Mouse (Mus musculus) neural tube, embryonic 11.5 days (tissue): ENCODE results near the gene Trim7. TPM values are rescaled to one million over a fixed set of nuclear protein-coding genes. Genes with fewer than 3 reads are reported as not detected.
"Not testable (repeated sequence)": the region's sequence is repeated elsewhere in the genome, so short reads cannot be mapped to it uniquely, and the experiment has no call there.

ENCODE experiments used
- ATAC-seq: fragments of 200-750 bp; cut with Nextera tagmentation; 2 replicates; pipeline ENCODE4 v1.8.0; 2017; ENCODE audit warnings: moderate number of reproducible peaks, mild to moderate bottlenecking, moderate TSS enrichment, moderate library complexity; ENCODE audit not compliant: insufficient read depth, low FRiP score, low TSS enrichment
- DNase-seq: peaks from one replicate; pipeline ENCODE4 v3.0.0-alpha.2; 2015; ENCODE audit warnings: low spot score
- H3K27ac ChIP-seq: fragments of 300-500 bp; sonication (generic); 2 replicates; pipeline ENCODE4 v1.5.1; 2014; ENCODE audit warnings: low read depth, mild to moderate bottlenecking, low read length
- H3K27me3 ChIP-seq: fragments of 300-500 bp; sonication (generic); 2 replicates; pipeline ENCODE4 v1.6.1; 2014; ENCODE audit warnings: mild to moderate bottlenecking, low read length, mixed read lengths; ENCODE audit not compliant: control insufficient read depth, insufficient read depth
- H3K36me3 ChIP-seq: fragments of 300-500 bp; sonication (generic); 2 replicates; pipeline ENCODE4 v1.6.1; 2014; ENCODE audit warnings: mild to moderate bottlenecking, low read length, moderate library complexity, mixed read lengths; ENCODE audit not compliant: control insufficient read depth, insufficient read depth
- H3K4me1 ChIP-seq: fragments of 300-500 bp; sonication (generic); 2 replicates; pipeline ENCODE4 v1.6.1; 2014; ENCODE audit warnings: low read length, mixed read lengths; ENCODE audit not compliant: control insufficient read depth, insufficient read depth
- H3K4me2 ChIP-seq: fragments of 300-500 bp; sonication (generic); 2 replicates; pipeline ENCODE4 v1.6.1; 2014; ENCODE audit warnings: low read depth, mild to moderate bottlenecking, moderate library complexity
- H3K4me3 ChIP-seq: fragments of 300-500 bp; sonication (generic); 2 replicates; pipeline ENCODE4 v1.5.1; 2014; ENCODE audit warnings: low read depth, low read length
- H3K9ac ChIP-seq: fragments of 300-500 bp; sonication (generic); 2 replicates; pipeline ENCODE4 v1.6.1; 2014; ENCODE audit warnings: mild to moderate bottlenecking, low read length
- H3K9me3 ChIP-seq: fragments of 300-500 bp; sonication (generic); 2 replicates; pipeline ENCODE4 v1.6.1; 2016; ENCODE audit warnings: low read length; ENCODE audit not compliant: control insufficient read depth
- WGBS: fragments of 180-500 bp; shearing (Covaris S2); extraction: QIAGEN DNeasy Blood & Tissue Kit; methylation state at CpG from one replicate; pipeline ENCODE4 v1.1.7; 2014; 5-methylcytosine and 5-hydroxymethylcytosine counted together
- polyA plus RNA-seq: library from polyadenylated mRNA; unstranded; fragments of >200 nt; fragmentation: Nextera tagmentation; extraction: Ambion mirVana; gene quantifications from 2 replicates; pipeline ENCODE4 v1.2.1, GENCODE M21; 2014

Gene Trim7
- polyA plus RNA-seq, 1 experiment from 2014 or later: 0.97 TPM

GRCm38 (mm10) chr11:48817794-48818193 lies 8.1 kb upstream of the Trim7 start:
- Histone ChIP-seq H3K9ac (peak overlapping the region; percentile 74), H3K36me3 (no peaks in the 10 kb centered on the region), H3K4me2 (peak overlapping the region; percentile 79), H3K9me3 (no peaks in the 10 kb centered on the region), H3K27me3 (no peaks in the 10 kb centered on the region), H3K27ac (peak overlapping the region; percentile 83; the same call in 1 of the 2 replicates), H3K4me1 (peaks cover 7% of the 10 kb centered on the region; the same call in 1 of the 2 replicates), H3K4me3 (peak overlapping the region; percentile 66)
- peak; percentile 5; the same call in 1 of the 2 replicates for ATAC-seq
- DNase-seq: no peak
- 9% methylated on average over 9 of the region's 9 CpGs for WGBS

- WGBS: under 1% methylated on average over 16 of the region's 16 CpGs
- H3K4me3 ChIP-seq: peak overlapping the region; percentile 66
- no peaks in the 10 kb centered on the region for H3K36me3 ChIP-seq
- no peaks in the 10 kb centered on the region for H3K9me3 ChIP-seq
- peaks cover 7% of the 10 kb centered on the region; the same call in 1 of the 2 replicates for H3K4me1 ChIP-seq
- no peak overlapping the region; the same call in 1 of the 2 replicates for H3K9ac ChIP-seq
- DNase-seq (peak; percentile 89), ATAC-seq (peak; percentile 7; the same call in 1 of the 2 replicates)
- peak overlapping the region; percentile 79 for H3K4me2 ChIP-seq
- H3K27ac ChIP-seq: no peak overlapping the region
- no peaks in the 10 kb centered on the region for H3K27me3 ChIP-seq
These were observed 7.6 kb upstream of the Trim7 start for GRCm38 (mm10) chr11:48818346-48818745.

GRCm38 (mm10) chr11:48819614-48820307 lies 6.2 kb upstream of the Trim7 start:
- ATAC-seq (no peak), DNase-seq (no peak)
- no peak overlapping the region for H3K9ac ChIP-seq
- H3K4me2 ChIP-seq: no peak overlapping the region
- H3K27me3 ChIP-seq: peaks cover 6% of the 10 kb centered on the region
- no peaks in the 10 kb centered on the region for H3K36me3 ChIP-seq
- no peak overlapping the region for H3K4me3 ChIP-seq
- H3K9me3 ChIP-seq: no peaks in the 10 kb centered on the region
- no peak overlapping the region for H3K27ac ChIP-seq
- WGBS: 78% methylated on average over 7 of the region's 7 CpGs
- peaks cover 6% of the 10 kb centered on the region; the same call in 1 of the 2 replicates for H3K4me1 ChIP-seq

GRCm38 (mm10) chr11:48820308-48820674 lies 5.6 kb upstream of the Trim7 start:
- Histone ChIP-seq H3K27me3 (peaks cover 7% of the 10 kb centered on the region), H3K9me3 (no peaks in the 10 kb centered on the region), H3K4me1 (peaks cover 3% of the 10 kb centered on the region; the same call in 1 of the 2 replicates), H3K36me3 (no peaks in the 10 kb centered on the region), H3K4me2 (no peak overlapping the region), H3K4me3 (no peak overlapping the region), H3K27ac (no peak overlapping the region), H3K9ac (no peak overlapping the region)
- ATAC-seq (no peak), DNase-seq (no peak)

GRCm38 (mm10) chr11:48821299-48821698 lies 4.6 kb upstream of the Trim7 start:
- H3K9me3 ChIP-seq, H3K4me1 ChIP-seq, H3K4me2 ChIP-seq, H3K27me3 ChIP-seq, H3K36me3 ChIP-seq, H3K9ac ChIP-seq, ATAC-seq, H3K27ac ChIP-seq, H3K4me3 ChIP-seq: not testable (repeated sequence)
- WGBS: 81% methylated on average over 14 of the region's 14 CpGs
- peak; percentile 4 for DNase-seq

GRCm38 (mm10) chr11:48822768-48823512 lies 3.0 kb upstream of the Trim7 start:
- H3K4me1 ChIP-seq: no peaks in the 10 kb centered on the region
- H3K4me2 ChIP-seq: peak overlapping the region; percentile 20; the same call in 1 of the 2 replicates
- no peak for ATAC-seq

GRCm38 (mm10) chr11:48823536-48823972 lies 2.4 kb upstream of the Trim7 start:
- Histone ChIP-seq H3K36me3 (no peaks in the 10 kb centered on the region), H3K4me3 (peak overlapping the region; percentile 32), H3K9me3 (no peaks in the 10 kb centered on the region), H3K4me1 (no peaks in the 10 kb centered on the region), H3K4me2 (peak overlapping the region; percentile 43), H3K9ac (no peak overlapping the region), H3K27me3 (peaks cover 7% of the 10 kb centered on the region), H3K27ac (no peak overlapping the region)
- ATAC-seq: peak; percentile 43; the same call in 1 of the 2 replicates
- peak; percentile 82 for DNase-seq
- WGBS: under 1% methylated on average over 15 of the region's 15 CpGs

More at GRCm38 (mm10) chr11:48822768-48823512, 3.0 kb upstream of the Trim7 start:
- H3K27ac ChIP-seq: no peak overlapping the region
- H3K27me3 ChIP-seq: peaks cover 7% of the 10 kb centered on the region
- no peak overlapping the region for H3K9ac ChIP-seq
- H3K9me3 ChIP-seq: no peaks in the 10 kb centered on the region
- DNase-seq: no peak
- H3K36me3 ChIP-seq: no peaks in the 10 kb centered on the region
- WGBS: 34% methylated on average over 14 of the region's 14 CpGs
- H3K4me3 ChIP-seq: 0 out of 2 replicates have a peak overlapping the region, but pooled peaks have one; percentile 7

- no peak for DNase-seq
- H3K4me1 ChIP-seq: no peaks in the 10 kb centered on the region
- no peaks in the 10 kb centered on the region for H3K9me3 ChIP-seq
- peak overlapping the region; percentile 32 for H3K4me3 ChIP-seq
- WGBS: 4% methylated on average over 22 of the region's 22 CpGs
- H3K4me2 ChIP-seq: peak overlapping the region; percentile 43
- ATAC-seq: no peak
- H3K9ac ChIP-seq: no peak overlapping the region
- H3K36me3 ChIP-seq: no peaks in the 10 kb centered on the region
- no peak overlapping the region for H3K27ac ChIP-seq
- peaks cover 7% of the 10 kb centered on the region for H3K27me3 ChIP-seq
These were observed 1.6 kb upstream of the Trim7 start for GRCm38 (mm10) chr11:48824311-48824830.
